In genomic region chr9:103049049-103049511, GRCm38 (mm10) we compare ENCODE assay signal across 17 mouse cellular contexts.
A peak's percentile ranks its signal among the peaks of the same experiment; 100 is the strongest.
DNase-seq lines count a peak whose midpoint lies in the region; ATAC-seq and TF ChIP-seq lines count a peak whose summit lies in the region.
"Had no signal": no experiment of that assay in that cellular context is flagged by ENCODE, and none has a peak within 500 bp of the region (broad histone marks: within the 10 kb centered on the region; RNA-seq: fewer than 3 reads in every experiment).

No protein-coding gene starts in this region.

- no peak for ATAC-seq in activated CD4-positive, CD25-positive, alpha-beta regulatory T cell, adult 4 months
- ATAC-seq in erythroid progenitor cell, adult 5-6 weeks (replicated peaks; ENCODE audit: low FRiP score, poor library complexity, severe bottlenecking): no peak
- ATAC-seq: forebrain, postnatal 0 days had no signal

- TF ChIP-seq CTCF in small intestine, adult 2 months (IDR thresholded peaks at IDR 0.05; ENCODE audit: extremely low read depth, insufficient read length, insufficient replicate concordance, low read depth, low read length): no peak

- 21% methylated on average over 7 of the region's 7 CpGs for WGBS in small intestine, adult 2 months
- 90% methylated on average over 7 of the region's 7 CpGs for WGBS in forebrain, embryonic 10.5 days

- peak overlapping the region; percentile 78 for H3K27ac ChIP-seq in small intestine, adult 2 months (ENCODE audit: insufficient read depth, low read depth, low read length)
- H3K27ac ChIP-seq in forebrain, embryonic 10.5 days: no peak overlapping the region
- H3K27ac ChIP-seq: embryonic facial prominence, embryonic 12.5 days; hindbrain, embryonic 12.5 days; limb, embryonic 13.5 days; midbrain, embryonic 12.5 days had no signal

- H3K36me3 ChIP-seq in small intestine, adult 2 months (ENCODE audit: control insufficient read depth, insufficient read depth, low read length): 0 out of 2 replicates have a peak, but pooled peaks cover 2% of the 10 kb centered on the region
- no peaks in the 10 kb centered on the region for H3K36me3 ChIP-seq in forebrain, embryonic 10.5 days (replicated peaks)
- H3K36me3 ChIP-seq: embryonic facial prominence, embryonic 12.5 days; hindbrain, embryonic 12.5 days; limb, embryonic 13.5 days; midbrain, embryonic 12.5 days had no signal

- H3K4me1 ChIP-seq in small intestine, adult 2 months (ENCODE audit: control insufficient read depth, insufficient read depth, insufficient read length, low read length): peaks cover 16% of the 10 kb centered on the region
- peaks cover 3% of the 10 kb centered on the region; the same call in 1 of the 2 replicates for H3K4me1 ChIP-seq in forebrain, embryonic 10.5 days
- H3K4me1 ChIP-seq: embryonic facial prominence, embryonic 12.5 days; hindbrain, embryonic 12.5 days; limb, embryonic 13.5 days; midbrain, embryonic 12.5 days had no signal

- no peak for TF ChIP-seq POLR2A in small intestine, adult 2 months (IDR thresholded peaks at IDR 0.05; ENCODE audit: low read depth, low read length)

- H3K27me3 ChIP-seq in small intestine, adult 2 months (ENCODE audit: control insufficient read depth, insufficient read depth, low read length): no peaks in the 10 kb centered on the region
- no peaks in the 10 kb centered on the region for H3K27me3 ChIP-seq in forebrain, embryonic 10.5 days (ENCODE audit: poor library complexity, severe bottlenecking)
- H3K27me3 ChIP-seq: embryonic facial prominence, embryonic 12.5 days; hindbrain, embryonic 12.5 days; limb, embryonic 13.5 days; midbrain, embryonic 12.5 days had no signal

- no peaks in the 10 kb centered on the region for H3K9me3 ChIP-seq in forebrain, embryonic 10.5 days
- H3K9me3 ChIP-seq: embryonic facial prominence, embryonic 12.5 days; hindbrain, embryonic 12.5 days; limb, embryonic 13.5 days; midbrain, embryonic 12.5 days had no signal

- DNase-seq in lung, postnatal 10 days: peak; percentile 11
- no peak for DNase-seq in lung, adult 18-20 months
- peak; percentile 42 to 67 for DNase-seq in kidney, adult 8-10 months
- DNase-seq in kidney, postnatal 36 days: peak; percentile 45 to 64
- DNase-seq in forebrain, embryonic 10.5 days (ENCODE audit: extremely low spot score, low spot score): no peak
- DNase-seq: adrenal gland, postnatal 10 days; cerebellum, adult 11 months; forebrain, postnatal 0 days; heart, adult 18-20 months; lung, postnatal 4 days had no signal

- no peak overlapping the region for H3K4me3 ChIP-seq in small intestine, adult 2 months (ENCODE audit: low read depth, low read length)
- no peak overlapping the region for H3K4me3 ChIP-seq in forebrain, embryonic 10.5 days
- H3K4me3 ChIP-seq: embryonic facial prominence, embryonic 12.5 days; hindbrain, embryonic 12.5 days; limb, embryonic 13.5 days; midbrain, embryonic 12.5 days had no signal

Comparison
In these comparisons a context has a peak if more than half of its experiments do, and no peak if none do; other contexts are left out.
1. DNase-seq: peak in lung, postnatal 10 days (single experiment), kidney, adult 8-10 months (2 of 2) and kidney, postnatal 36 days (2 of 2); none in lung, adult 18-20 months (0 of 2) and forebrain, embryonic 10.5 days (single experiment).